ENCODE assay signal across 19 mouse cellular contexts in genomic region chr10:12790881-12791280, GRCm38 (mm10).
DNase-seq lines count a peak whose midpoint lies in the region; ATAC-seq and TF ChIP-seq lines count a peak whose summit lies in the region.
"Had no signal": no experiment of that assay in that cellular context is flagged by ENCODE, and none has a peak within 500 bp of the region (broad histone marks: within the 10 kb centered on the region; RNA-seq: fewer than 3 reads in every experiment).

No protein-coding gene starts in this region.

- no peak for DNase-seq in hindbrain, embryonic 10.5 days (ENCODE audit: low spot score)
- DNase-seq in hindbrain, embryonic 14.5 days (ENCODE audit: low spot score): no peak
- no peak for DNase-seq in midbrain, embryonic 10.5 days (ENCODE audit: low spot score)
- DNase-seq in cerebellum, adult 11-12 months: no peak
- no peak for DNase-seq in left cerebral cortex, postnatal 25 days (ENCODE audit: low spot score in 2 of 2)
- DNase-seq: adrenal gland, adult 2 months; adrenal gland, postnatal 25 days; cerebellum, adult 2 months; cerebellum, postnatal 10 days; gastrocnemius, postnatal 10 days; heart, postnatal 14 days had no signal

- 0 out of 2 replicates have a peak overlapping the region, but pooled peaks have one; percentile 80 for H3K27ac ChIP-seq in hindbrain, embryonic 10.5 days
- no peak overlapping the region for H3K27ac ChIP-seq in hindbrain, embryonic 14.5 days
- H3K27ac ChIP-seq in midbrain, embryonic 10.5 days (replicated peaks): 0 out of 2 replicates have a peak overlapping the region, but pooled peaks have one; percentile 81
- H3K27ac ChIP-seq in midbrain, embryonic 13.5 days: no peak overlapping the region
- peak overlapping the region; percentile 22; the same call in 1 of the 2 replicates for H3K27ac ChIP-seq in ES-Bruce4 (ENCODE audit: insufficient read depth, low read length)
- 0 out of 2 replicates have a peak overlapping the region, but pooled peaks have one; percentile 4 for H3K27ac ChIP-seq in olfactory bulb, adult 2 months (ENCODE audit: insufficient read depth, low read depth, low read length)
- H3K27ac ChIP-seq: embryonic facial prominence, embryonic 15.5 days had no signal

- H3K9ac ChIP-seq in hindbrain, embryonic 14.5 days: no peak overlapping the region
- H3K9ac ChIP-seq in midbrain, embryonic 13.5 days (replicated peaks): no peak overlapping the region
- H3K9ac ChIP-seq in ES-Bruce4 (ENCODE audit: low read depth, poor library complexity, severe bottlenecking): no peak overlapping the region
- H3K9ac ChIP-seq: embryonic facial prominence, embryonic 15.5 days had no signal

- intact Hi-C loops in left cerebral cortex, postnatal 25 days (cut with DNase I): no loop called here

- no peaks in the 10 kb centered on the region for H3K36me3 ChIP-seq in hindbrain, embryonic 10.5 days
- no peaks in the 10 kb centered on the region for H3K36me3 ChIP-seq in hindbrain, embryonic 14.5 days (replicated peaks; ENCODE audit: control insufficient read depth, insufficient read depth)
- H3K36me3 ChIP-seq in midbrain, embryonic 10.5 days: no peaks in the 10 kb centered on the region
- no peaks in the 10 kb centered on the region for H3K36me3 ChIP-seq in midbrain, embryonic 13.5 days
- no peaks in the 10 kb centered on the region for H3K36me3 ChIP-seq in ES-Bruce4 (ENCODE audit: control insufficient read depth, insufficient read depth, low read length, poor library complexity, severe bottlenecking)
- H3K36me3 ChIP-seq: embryonic facial prominence, embryonic 15.5 days; forebrain, embryonic 10.5 days had no signal

- ATAC-seq in hindbrain, embryonic 14.5 days (ENCODE audit: low FRiP score): no peak
- no peak for ATAC-seq in midbrain, embryonic 13.5 days
- ATAC-seq: forebrain, embryonic 14.5 days; hindbrain, embryonic 16.5 days had no signal

- no peaks in the 10 kb centered on the region for H3K9me3 ChIP-seq in hindbrain, embryonic 10.5 days
- no peaks in the 10 kb centered on the region for H3K9me3 ChIP-seq in hindbrain, embryonic 14.5 days (ENCODE audit: control insufficient read depth, low read length)
- H3K9me3 ChIP-seq in midbrain, embryonic 10.5 days (replicated peaks): no peaks in the 10 kb centered on the region
- H3K9me3 ChIP-seq in midbrain, embryonic 13.5 days: no peaks in the 10 kb centered on the region
- no peaks in the 10 kb centered on the region for H3K9me3 ChIP-seq in ES-Bruce4 (replicated peaks; ENCODE audit: control insufficient read depth, insufficient read depth, low read length, poor library complexity, severe bottlenecking)
- H3K9me3 ChIP-seq: embryonic facial prominence, embryonic 15.5 days; forebrain, embryonic 10.5 days had no signal

- H3K4me2 ChIP-seq in hindbrain, embryonic 14.5 days (replicated peaks): no peak overlapping the region
- H3K4me2 ChIP-seq in midbrain, embryonic 13.5 days (replicated peaks): no peak overlapping the region
- H3K4me2 ChIP-seq: embryonic facial prominence, embryonic 15.5 days had no signal

- no peak for TF ChIP-seq CTCF in ES-Bruce4 (IDR thresholded peaks at IDR 0.05; ENCODE audit: low read depth, low read length)
- no peak for TF ChIP-seq CTCF in olfactory bulb, adult 2 months (IDR thresholded peaks at IDR 0.05; ENCODE audit: insufficient read depth, low read depth, low read length)

- whole genome bisulfite sequencing in hindbrain, embryonic 10.5 days: 63% methylated on average over 3 of the region's 3 CpGs
- 70% methylated on average over 3 of the region's 3 CpGs for WGBS in hindbrain, embryonic 14.5 days
- 69% methylated on average over 3 of the region's 3 CpGs for WGBS in midbrain, embryonic 10.5 days
- WGBS in midbrain, embryonic 13.5 days: 76% methylated on average over 3 of the region's 3 CpGs
- 79% methylated on average over 3 of the region's 3 CpGs for WGBS in olfactory bulb, adult 2 months

- TF ChIP-seq EP300 in ES-Bruce4 (IDR thresholded peaks at IDR 0.05; ENCODE audit: insufficient read depth, low read depth, low read length): no peak

- TF ChIP-seq POLR2A in ES-Bruce4 (IDR thresholded peaks at IDR 0.05; ENCODE audit: insufficient read depth, low read length): no peak
- no peak for TF ChIP-seq POLR2A in olfactory bulb, adult 2 months (IDR thresholded peaks at IDR 0.05; ENCODE audit: insufficient read depth, low read depth, low read length)

- no peak overlapping the region for H3K4me3 ChIP-seq in hindbrain, embryonic 10.5 days
- no peak overlapping the region for H3K4me3 ChIP-seq in hindbrain, embryonic 14.5 days (replicated peaks; ENCODE audit: low read length)
- no peak overlapping the region for H3K4me3 ChIP-seq in midbrain, embryonic 10.5 days
- H3K4me3 ChIP-seq in midbrain, embryonic 13.5 days (replicated peaks): no peak overlapping the region
- no peak overlapping the region for H3K4me3 ChIP-seq in ES-Bruce4 (ENCODE audit: low read depth, low read length)
- no peak overlapping the region for H3K4me3 ChIP-seq in olfactory bulb, adult 2 months (ENCODE audit: insufficient read depth, low read depth, low read length)
- H3K4me3 ChIP-seq: embryonic facial prominence, embryonic 15.5 days; erythroblast, embryonic 14.5 days; forebrain, embryonic 10.5 days had no signal

- H3K27me3 ChIP-seq in hindbrain, embryonic 10.5 days (ENCODE audit: insufficient read depth, poor library complexity, severe bottlenecking): no peaks in the 10 kb centered on the region
- H3K27me3 ChIP-seq in hindbrain, embryonic 14.5 days (ENCODE audit: control insufficient read depth, insufficient read depth, low read length): no peaks in the 10 kb centered on the region
- H3K27me3 ChIP-seq in midbrain, embryonic 10.5 days (ENCODE audit: low read depth, poor library complexity, severe bottlenecking): no peaks in the 10 kb centered on the region
- H3K27me3 ChIP-seq in midbrain, embryonic 13.5 days: no peaks in the 10 kb centered on the region
- H3K27me3 ChIP-seq in ES-Bruce4 (ENCODE audit: control insufficient read depth, insufficient read depth, low read length, poor library complexity, severe bottlenecking): no peaks in the 10 kb centered on the region
- H3K27me3 ChIP-seq: embryonic facial prominence, embryonic 15.5 days had no signal

- H3K4me1 ChIP-seq in hindbrain, embryonic 10.5 days (replicated peaks): peaks cover 21% of the 10 kb centered on the region
- 0 out of 2 replicates have a peak, but pooled peaks cover 2% of the 10 kb centered on the region for H3K4me1 ChIP-seq in hindbrain, embryonic 14.5 days (replicated peaks; ENCODE audit: control insufficient read depth, insufficient read depth, low read length)
- peaks cover 22% of the 10 kb centered on the region for H3K4me1 ChIP-seq in midbrain, embryonic 10.5 days
- H3K4me1 ChIP-seq in midbrain, embryonic 13.5 days (replicated peaks): peaks cover 9% of the 10 kb centered on the region
- peaks cover 3% of the 10 kb centered on the region for H3K4me1 ChIP-seq in ES-Bruce4 (ENCODE audit: control insufficient read depth, insufficient read depth, low read length)
- peaks cover 10% of the 10 kb centered on the region for H3K4me1 ChIP-seq in olfactory bulb, adult 2 months (ENCODE audit: control insufficient read depth, insufficient read depth, low read length)

Comparison
In these comparisons a context has a peak if more than half of its experiments do, and no peak if none do; other contexts are left out.
1. H3K27ac ChIP-seq: peak in hindbrain, embryonic 10.5 days (single experiment), midbrain, embryonic 10.5 days (single experiment), ES-Bruce4 (single experiment) and olfactory bulb, adult 2 months (single experiment); none in hindbrain, embryonic 14.5 days (single experiment) and midbrain, embryonic 13.5 days (single experiment).